ENCODE assay signal across 8 mouse cellular contexts in genomic region chr2:39064687-39065399, GRCm38 (mm10). TPM values are rescaled to one million over a fixed set of nuclear protein-coding genes. Genes with fewer than 3 reads are reported as not detected.
A peak's percentile ranks its signal among the peaks of the same experiment; 100 is the strongest.
DNase-seq lines count a peak whose midpoint lies in the region; ATAC-seq and TF ChIP-seq lines count a peak whose summit lies in the region.

No protein-coding gene starts in this region.

- no peak for TF ChIP-seq CTCF in kidney, postnatal 0 days (IDR thresholded peaks at IDR 0.05; ENCODE audit: low read depth)

- peak overlapping the region; percentile 95 for H3K27ac ChIP-seq in kidney, postnatal 0 days
- H3K27ac ChIP-seq in brown adipose tissue, adult 24 weeks (replicated peaks; ENCODE audit: low read depth, low read length): peak overlapping the region; percentile 50
- peak overlapping the region; percentile 94 for H3K27ac ChIP-seq in hindbrain, embryonic 10.5 days

- peak overlapping the region; percentile 88 for H3K4me2 ChIP-seq in kidney, postnatal 0 days (ENCODE audit: low read length)

- WGBS in kidney, postnatal 0 days: 4% methylated on average over 21 of the region's 25 CpGs
- WGBS in hindbrain, embryonic 10.5 days: 10% methylated on average over 22 of the region's 25 CpGs

- no peaks in the 10 kb centered on the region for H3K4me1 ChIP-seq in kidney, postnatal 0 days (replicated peaks; ENCODE audit: insufficient read depth, low read length)
- no peaks in the 10 kb centered on the region for H3K4me1 ChIP-seq in brown adipose tissue, adult 24 weeks (ENCODE audit: control insufficient read depth, insufficient read depth, insufficient read length, low read length)
- peaks cover 10% of the 10 kb centered on the region for H3K4me1 ChIP-seq in hindbrain, embryonic 10.5 days (replicated peaks)
- H3K4me1 ChIP-seq in megakaryocyte, embryonic 14.5 days: peaks cover 26% of the 10 kb centered on the region

- ATAC-seq in kidney, postnatal 0 days (replicated peaks; ENCODE audit: low FRiP score, low read depth): no peak; the same call in 1 of the 2 replicates

- 0 out of 2 replicates have a peak, but pooled peaks cover 7% of the 10 kb centered on the region for H3K36me3 ChIP-seq in kidney, postnatal 0 days (ENCODE audit: insufficient read depth, low read length)
- peaks cover 35% of the 10 kb centered on the region for H3K36me3 ChIP-seq in hindbrain, embryonic 10.5 days
- peaks cover 32% of the 10 kb centered on the region for H3K36me3 ChIP-seq in megakaryocyte, embryonic 14.5 days (replicated peaks; ENCODE audit: low read length)

- H3K27me3 ChIP-seq in kidney, postnatal 0 days (ENCODE audit: insufficient read depth, low read length): no peaks in the 10 kb centered on the region
- H3K27me3 ChIP-seq in hindbrain, embryonic 10.5 days (ENCODE audit: insufficient read depth, poor library complexity, severe bottlenecking): no peaks in the 10 kb centered on the region
- H3K27me3 ChIP-seq in megakaryocyte, embryonic 14.5 days (replicated peaks): no peaks in the 10 kb centered on the region

- DNase-seq in kidney, postnatal 0 days (ENCODE audit: low spot score): peak; percentile 34
- no peak for DNase-seq in kidney, adult 9 months
- no peak for DNase-seq in hindbrain, embryonic 10.5 days (ENCODE audit: low spot score)
- DNase-seq in urinary bladder, postnatal 10 days (ENCODE audit: low spot score): no peak
- no peak for DNase-seq in spleen, postnatal 4 days (ENCODE audit: low spot score in 2 of 2)
- DNase-seq in cerebellum, postnatal 4 days (ENCODE audit: low spot score in 2 of 2): no peak

- no peaks in the 10 kb centered on the region for H3K9me3 ChIP-seq in kidney, postnatal 0 days (replicated peaks; ENCODE audit: low read length)
- no peaks in the 10 kb centered on the region for H3K9me3 ChIP-seq in hindbrain, embryonic 10.5 days
- H3K9me3 ChIP-seq in megakaryocyte, embryonic 14.5 days: no peaks in the 10 kb centered on the region

- peak overlapping the region; percentile 87 for H3K9ac ChIP-seq in kidney, postnatal 0 days (ENCODE audit: low read depth, low read length)

- peak overlapping the region; percentile 80 for H3K4me3 ChIP-seq in kidney, postnatal 0 days (replicated peaks; ENCODE audit: low read depth, low read length)
- peak overlapping the region; percentile 98 for H3K4me3 ChIP-seq in brown adipose tissue, adult 24 weeks (ENCODE audit: insufficient read depth, low read depth, low read length)
- H3K4me3 ChIP-seq in hindbrain, embryonic 10.5 days: peak overlapping the region; percentile 67
- H3K4me3 ChIP-seq in megakaryocyte, embryonic 14.5 days (replicated peaks): peak overlapping the region; percentile 99

RNA-seq across cellular contexts. Expression of gene Golga1, which starts 0.5 kb away (rescaled TPM):
- polyA plus RNA-seq in kidney, postnatal 0 days (2015; fragmentation: Nextera tagmentation; extraction: Ambion mirVana): 26.3 and 28.7 TPM in 2 replicates
- polyA plus RNA-seq in brown adipose tissue, adult 24 weeks (2012; ENCODE audit: insufficient read depth, insufficient read length, missing spikeins): 10.3 and 20.1 TPM in 2 replicates
- 20.3 and 23.8 TPM in 2 replicates for polyA plus RNA-seq in hindbrain, embryonic 10.5 days (2016; fragmentation: Nextera tagmentation; extraction: Ambion mirVana)
- 0.32 TPM in 1 of 2 replicates, not detected in the other for polyA plus RNA-seq in megakaryocyte, embryonic 14.5 days (2012; ENCODE audit: insufficient read depth, low replicate concordance)

RNA-seq across cellular contexts. Expression of gene Rpl35, which starts 59.4 kb away (rescaled TPM):
- polyA plus RNA-seq in kidney, postnatal 0 days (2015; fragmentation: Nextera tagmentation; extraction: Ambion mirVana): 1,056 and 1,199 TPM in 2 replicates
- 120 and 144 TPM in 2 replicates for polyA plus RNA-seq in brown adipose tissue, adult 24 weeks (2012; ENCODE audit: insufficient read depth, insufficient read length, missing spikeins)
- 997 and 1,033 TPM in 2 replicates for polyA plus RNA-seq in hindbrain, embryonic 10.5 days (2016; fragmentation: Nextera tagmentation; extraction: Ambion mirVana)
- polyA plus RNA-seq in megakaryocyte, embryonic 14.5 days (2012; ENCODE audit: insufficient read depth, low replicate concordance): 34.1 and 180 TPM in 2 replicates

RNA-seq across cellular contexts. Expression of gene Arpc5l, which starts 59.7 kb away (rescaled TPM):
- 133 and 135 TPM in 2 replicates for polyA plus RNA-seq in kidney, postnatal 0 days (2015; fragmentation: Nextera tagmentation; extraction: Ambion mirVana)
- 101 and 120 TPM in 2 replicates for polyA plus RNA-seq in brown adipose tissue, adult 24 weeks (2012; ENCODE audit: insufficient read depth, insufficient read length, missing spikeins)
- 133 and 137 TPM in 2 replicates for polyA plus RNA-seq in hindbrain, embryonic 10.5 days (2016; fragmentation: Nextera tagmentation; extraction: Ambion mirVana)
- polyA plus RNA-seq in megakaryocyte, embryonic 14.5 days (2012; ENCODE audit: insufficient read depth, low replicate concordance): 83.7 and 123 TPM in 2 replicates
